Mouse (Mus musculus): Measurements from ENCODE around the gene Pex1. TPM values are rescaled to one million over a fixed set of nuclear protein-coding genes. Genes with fewer than 3 reads are reported as not detected.
"Not testable (repeated sequence)": the region's sequence is repeated elsewhere in the genome, so short reads cannot be mapped to it uniquely, and the experiment has no call there.

Pex1 gene
- polyA plus RNA-seq, 2 experiments from 2014 or later, result 14.0 to 18.5 TPM

GRCm38 (mm10) chr5:3645326-3645725, 49.5 kb downstream of the Pex1 start:
- no peak for ATAC-seq

- no peak for ATAC-seq
Observed at GRCm38 (mm10) chr5:3646539-3646938, 50.7 kb downstream of the Pex1 start.

- ATAC-seq, result peak; percentile 71
Observed at GRCm38 (mm10) chr5:3646991-3647707, 51.3 kb downstream of the Pex1 start.

GRCm38 (mm10) chr5:3647708-3648121, 51.8 kb downstream of the Pex1 start:
- ATAC-seq, result peak; percentile 87

GRCm38 (mm10) chr5:3648206-3648848, 52.5 kb downstream of the Pex1 start:
- ATAC-seq, result no peak

- ATAC-seq, result no peak
Observed at GRCm38 (mm10) chr5:3648849-3649210, 53.0 kb downstream of the Pex1 start.

GRCm38 (mm10) chr5:3650881-3651280, 55.0 kb downstream of the Pex1 start, which contains the start of gene Tmbim7:
Tmbim7 (plus strand) TSS chr5:3651181.
- ATAC-seq, result no peak

GRCm38 (mm10) chr5:3651621-3652020, 55.8 kb downstream of the Pex1 start:
- ATAC-seq, result no peak

GRCm38 (mm10) chr5:3652903-3653575, 57.2 kb downstream of the Pex1 start:
- ATAC-seq, result not testable (repeated sequence)

GRCm38 (mm10) chr5:3653801-3654200, 57.9 kb downstream of the Pex1 start:
- ATAC-seq, result no peak

- no peak for ATAC-seq
Observed at GRCm38 (mm10) chr5:3657085-3657484, 61.2 kb downstream of the Pex1 start, which contains the start of gene Gatad1. Gatad1 (minus strand) TSS chr5:3657185.

GRCm38 (mm10) chr5:3665225-3665624, 69.4 kb downstream of the Pex1 start:
- ATAC-seq, result no peak

- ATAC-seq, result peak; percentile 72
Observed at GRCm38 (mm10) chr5:3666585-3666984, 70.7 kb downstream of the Pex1 start.

- ATAC-seq, result peak; percentile 69
Observed at GRCm38 (mm10) chr5:3669938-3670554, 74.2 kb downstream of the Pex1 start.

Other genes starting within 250 kb of the Pex1 start
- 10 to 100 TPM; 44.0 to 54.2 TPM for gene Fam133b, start 52.2 kb upstream of the Pex1 start, polyA plus RNA-seq (2017; shearing (Covaris generic))
- gene 1700109H08Rik, start 24.5 kb upstream of the Pex1 start, polyA plus RNA-seq (2017; shearing (Covaris generic)), result 10 to 100 TPM; 10.3 to 11.7 TPM
- gene Rbm48, start 519 bp downstream of the Pex1 start, polyA plus RNA-seq (2017; shearing (Covaris generic)), result 10 to 100 TPM; 30.7 to 36.4 TPM
- not detected for gene Tmbim7, start 55.1 kb downstream of the Pex1 start, polyA plus RNA-seq (2017; shearing (Covaris generic))
- 10 to 100 TPM; 30.8 to 35.2 TPM for gene Gatad1, start 61.1 kb downstream of the Pex1 start, polyA plus RNA-seq (2017; shearing (Covaris generic))
- 10 to 100 TPM; 13.7 to 17.5 TPM for gene Ankib1, start 206.9 kb downstream of the Pex1 start, polyA plus RNA-seq (2017; shearing (Covaris generic))
- gene Krit1, start 207.1 kb downstream of the Pex1 start, polyA plus RNA-seq (2017; shearing (Covaris generic)), result 100 to 1,000 TPM; 118 to 129 TPM
- under 1 TPM in 1 of 2 experiments, not detected in 1; 0.28 TPM for gene Lrrd1, start 249.1 kb downstream of the Pex1 start, polyA plus RNA-seq (2017; shearing (Covaris generic))

Measured in CD4-positive, CD25-positive, alpha-beta regulatory T cell, adult 4 months (primary cell).